Mouse (Mus musculus) forebrain, embryonic 13.5 days (tissue): Measurements from ENCODE around the gene H2al3. TPM values are rescaled to one million over a fixed set of nuclear protein-coding genes. Genes with fewer than 3 reads are reported as not detected.

ENCODE experiments used
- ATAC-seq: fragments of 200-750 bp; cut with Nextera tagmentation; 2 replicates; pipeline ENCODE4 v1.8.0; 2017
- H3K27ac ChIP-seq: fragments of 300-500 bp; sonication (generic); 2 replicates; pipeline ENCODE4 v1.5.1; 2015; ENCODE audit warnings: inconsistent platforms, mild to moderate bottlenecking, moderate library complexity
- H3K27me3 ChIP-seq: fragments of 300-500 bp; sonication (generic); 2 replicates; pipeline ENCODE4 v1.6.1; 2015; ENCODE audit warnings: mild to moderate bottlenecking, inconsistent platforms
- H3K36me3 ChIP-seq: fragments of 300-500 bp; sonication (generic); 2 replicates; pipeline ENCODE4 v1.6.1; 2015; ENCODE audit warnings: mild to moderate bottlenecking, inconsistent platforms; ENCODE audit not compliant: poor library complexity, severe bottlenecking
- H3K4me1 ChIP-seq: fragments of 300-500 bp; sonication (generic); 2 replicates; pipeline ENCODE4 v1.6.1; 2015; ENCODE audit warnings: inconsistent platforms
- H3K4me2 ChIP-seq: fragments of 300-500 bp; sonication (generic); 2 replicates; pipeline ENCODE4 v1.6.1; 2015; ENCODE audit warnings: inconsistent platforms, mild to moderate bottlenecking, moderate library complexity
- H3K4me3 ChIP-seq: fragments of 300-500 bp; sonication (generic); 2 replicates; pipeline ENCODE4 v1.5.1; 2015; ENCODE audit warnings: mild to moderate bottlenecking, inconsistent platforms
- H3K9ac ChIP-seq: fragments of 300-500 bp; sonication (generic); 2 replicates; pipeline ENCODE4 v1.6.1; 2015; ENCODE audit warnings: mild to moderate bottlenecking, inconsistent platforms
- H3K9me3 ChIP-seq: fragments of 300-500 bp; sonication (generic); replicated peaks from 2 replicates; pipeline ENCODE4 v1.6.1; 2016; ENCODE audit warnings: inconsistent platforms
- WGBS: fragments of 180-500 bp; shearing (Covaris S2); methylation state at CpG from one replicate; pipeline ENCODE4 v1.1.7; 2015; 5-methylcytosine and 5-hydroxymethylcytosine counted together
- polyA plus RNA-seq: library from polyadenylated mRNA; unstranded; fragments of >200 nt; fragmentation: Nextera tagmentation; extraction: Ambion mirVana; gene quantifications from 2 replicates; pipeline ENCODE4 v1.2.1, GENCODE M21; 2015

Gene H2al3
- polyA plus RNA-seq = not detected in 2 replicates

- H3K27ac ChIP-seq = no peak within 1 kb of the TSS
- H3K4me2 ChIP-seq = no peak within 1 kb of the TSS
- no peaks in the 10 kb centered on the region for H3K9me3 ChIP-seq
- H3K4me3 ChIP-seq = no peak within 1 kb of the TSS
- WGBS = 58% methylated on average over 1 of the region's 1 CpGs
- H3K4me1 ChIP-seq = no peaks in the 10 kb centered on the region
- H3K27me3 ChIP-seq = no peaks in the 10 kb centered on the region
- H3K36me3 ChIP-seq = no peaks in the 10 kb centered on the region
- H3K9ac ChIP-seq = no peak within 1 kb of the TSS
- ATAC-seq = no peak
Measured at GRCm38 (mm10) chrX:9849403-9849802, at the start of gene H2al3. Gene H2al3, plus strand, starts transcription at chrX:9849703.

- Histone ChIP-seq H3K9ac (no peak overlapping the region), H3K4me1 (no peaks in the 10 kb centered on the region), H3K27me3 (no peaks in the 10 kb centered on the region), H3K9me3 (no peaks in the 10 kb centered on the region), H3K4me2 (no peak overlapping the region), H3K27ac (no peak overlapping the region), H3K36me3 (no peaks in the 10 kb centered on the region), H3K4me3 (no peak overlapping the region)
- no peak for ATAC-seq
- 67% methylated on average over 1 of the region's 1 CpGs for WGBS
Measured at GRCm38 (mm10) chrX:9810101-9810500, 39.4 kb upstream of the H2al3 start.

- H3K27ac ChIP-seq = no peak overlapping the region
- ATAC-seq = no peak
- no peak overlapping the region for H3K4me2 ChIP-seq
- H3K36me3 ChIP-seq = no peaks in the 10 kb centered on the region
- H3K9ac ChIP-seq = no peak overlapping the region
- no peaks in the 10 kb centered on the region for H3K4me1 ChIP-seq
- no peaks in the 10 kb centered on the region for H3K27me3 ChIP-seq
- no peak overlapping the region for H3K4me3 ChIP-seq
- no peaks in the 10 kb centered on the region for H3K9me3 ChIP-seq
Measured at GRCm38 (mm10) chrX:9812469-9812868, 37.0 kb upstream of the H2al3 start.

GRCm38 (mm10) chrX:9834779-9835178 is 14.7 kb upstream of the H2al3 start:
- Histone ChIP-seq H3K9ac (no peak overlapping the region), H3K27me3 (no peaks in the 10 kb centered on the region), H3K4me1 (no peaks in the 10 kb centered on the region), H3K4me3 (no peak overlapping the region), H3K27ac (no peak overlapping the region), H3K9me3 (no peaks in the 10 kb centered on the region), H3K36me3 (no peaks in the 10 kb centered on the region), H3K4me2 (no peak overlapping the region)
- WGBS = 57% methylated on average over 2 of the region's 2 CpGs
- ATAC-seq = no peak

- no peak for ATAC-seq
- Histone ChIP-seq H3K4me3 (no peak within 1 kb of the TSS), H3K4me2 (no peak within 1 kb of the TSS), H3K27me3 (no peaks in the 10 kb centered on the region), H3K4me1 (no peaks in the 10 kb centered on the region), H3K9me3 (no peaks in the 10 kb centered on the region), H3K9ac (no peak within 1 kb of the TSS), H3K27ac (no peak within 1 kb of the TSS), H3K36me3 (no peaks in the 10 kb centered on the region)
- 92% methylated on average over 3 of the region's 3 CpGs for WGBS
Measured at GRCm38 (mm10) chrX:9846628-9847027, 2.9 kb upstream of the H2al3 start, which contains the start of gene Hypm. Gene Hypm, plus strand, starts transcription at chrX:9846928.

GRCm38 (mm10) chrX:9861859-9862258 is 12.4 kb downstream of the H2al3 start:
- 92% methylated on average over 2 of the region's 2 CpGs for WGBS
- ATAC-seq = no peak
- Histone ChIP-seq H3K27me3 (no peaks in the 10 kb centered on the region), H3K9me3 (no peaks in the 10 kb centered on the region), H3K27ac (no peak overlapping the region), H3K4me3 (no peak overlapping the region), H3K4me1 (no peaks in the 10 kb centered on the region), H3K4me2 (no peak overlapping the region), H3K9ac (no peak overlapping the region), H3K36me3 (no peaks in the 10 kb centered on the region)

GRCm38 (mm10) chrX:9875519-9875918 is 26.0 kb downstream of the H2al3 start:
- H3K4me1 ChIP-seq = no peaks in the 10 kb centered on the region
- H3K4me2 ChIP-seq = no peak overlapping the region
- H3K36me3 ChIP-seq = no peaks in the 10 kb centered on the region
- no peaks in the 10 kb centered on the region for H3K9me3 ChIP-seq
- no peak overlapping the region for H3K4me3 ChIP-seq
- 93% methylated on average over 2 of the region's 2 CpGs for WGBS
- no peak overlapping the region for H3K9ac ChIP-seq
- no peaks in the 10 kb centered on the region for H3K27me3 ChIP-seq
- ATAC-seq = no peak
- no peak overlapping the region for H3K27ac ChIP-seq

- Histone ChIP-seq H3K4me3 (no peak within 1 kb of the TSS), H3K27me3 (no peaks in the 10 kb centered on the region), H3K9ac (no peak within 1 kb of the TSS), H3K9me3 (no peaks in the 10 kb centered on the region), H3K27ac (no peak within 1 kb of the TSS), H3K36me3 (no peaks in the 10 kb centered on the region), H3K4me2 (no peak within 1 kb of the TSS), H3K4me1 (no peaks in the 10 kb centered on the region)
- WGBS = 74% methylated on average over 2 of the region's 2 CpGs
- no peak for ATAC-seq
Measured at GRCm38 (mm10) chrX:9885322-9885721, 35.8 kb downstream of the H2al3 start, which contains the start of gene Sytl5. Gene Sytl5, plus strand, starts transcription at chrX:9885622.

Other genes starting within 250 kb of the H2al3 start
- gene Dynlt3, start 186.7 kb upstream of the H2al3 start, polyA plus RNA-seq = 28.3 and 31.0 TPM in 2 replicates
- gene Hypm, start 2.8 kb upstream of the H2al3 start, polyA plus RNA-seq = not detected in 2 replicates
- gene Sytl5, start 35.9 kb downstream of the H2al3 start, polyA plus RNA-seq = 2.0 and 2.5 TPM in 2 replicates